Mouse (Mus musculus) gastrocnemius, adult 18-20 months (tissue): ENCODE data around the gene Cfap77. TPM values are rescaled to one million over a fixed set of nuclear protein-coding genes. Genes with fewer than 3 reads are reported as not detected.

Source experiments
- DNase-seq: peaks from one replicate; pipeline ENCODE4 v3.0.0; 2021; ENCODE audit warnings: low spot score
- total RNA-seq, 2 experiments: library from RNA; stranded (reverse); gene quantifications; 2 replicates each; pipeline ENCODE4 v1.2.3; 2021

Cfap77 gene
- total RNA-seq, 2 experiments from 2014 or later, result not detected

GRCm38 (mm10) chr2:29052943-29053454, 1.9 kb downstream of the Cfap77 start:
- DNase-seq, result peak; percentile 35

- DNase-seq, result no peak
These were observed 2.9 kb downstream of the Cfap77 start for GRCm38 (mm10) chr2:29051932-29052331.

GRCm38 (mm10) chr2:29046151-29046550, 8.7 kb downstream of the Cfap77 start:
- DNase-seq, result no peak

- DNase-seq, result no peak
These were observed 12.7 kb downstream of the Cfap77 start for GRCm38 (mm10) chr2:29042124-29042523.

GRCm38 (mm10) chr2:29041477-29041768, 13.4 kb downstream of the Cfap77 start:
- DNase-seq, result no peak

- no peak for DNase-seq
These were observed 14.0 kb downstream of the Cfap77 start for GRCm38 (mm10) chr2:29040594-29041476.

GRCm38 (mm10) chr2:29039741-29040140, 15.1 kb downstream of the Cfap77 start:
- no peak for DNase-seq

GRCm38 (mm10) chr2:29035698-29036097, 19.2 kb downstream of the Cfap77 start:
- DNase-seq, result no peak

GRCm38 (mm10) chr2:29034542-29035475, 20.1 kb downstream of the Cfap77 start:
- DNase-seq, result no peak

GRCm38 (mm10) chr2:29031951-29032350, 22.9 kb downstream of the Cfap77 start:
- no peak for DNase-seq

GRCm38 (mm10) chr2:29030048-29030734, 24.7 kb downstream of the Cfap77 start:
- DNase-seq, result no peak

GRCm38 (mm10) chr2:29025284-29025683, 29.6 kb downstream of the Cfap77 start:
- no peak for DNase-seq

- DNase-seq, result no peak
These were observed 31.9 kb downstream of the Cfap77 start for GRCm38 (mm10) chr2:29023001-29023400.

GRCm38 (mm10) chr2:29021025-29021424, 33.8 kb downstream of the Cfap77 start:
- no peak for DNase-seq

- no peak for DNase-seq
These were observed 36.2 kb downstream of the Cfap77 start for GRCm38 (mm10) chr2:29018680-29019079.

- no peak for DNase-seq
These were observed 38.0 kb downstream of the Cfap77 start for GRCm38 (mm10) chr2:29016599-29017587.

GRCm38 (mm10) chr2:29012523-29012922, 42.3 kb downstream of the Cfap77 start:
- no peak for DNase-seq

- no peak for DNase-seq
These were observed 47.2 kb downstream of the Cfap77 start for GRCm38 (mm10) chr2:29007656-29008055.

GRCm38 (mm10) chr2:29006455-29007034, 48.3 kb downstream of the Cfap77 start:
- no peak for DNase-seq

- DNase-seq, result no peak
These were observed 50.8 kb downstream of the Cfap77 start for GRCm38 (mm10) chr2:29004037-29004436.
